Mouse (Mus musculus): ENCODE data around the gene Upk1b.
"Not testable (repeated sequence)": the region's sequence is repeated elsewhere in the genome, so short reads cannot be mapped to it uniquely, and the experiment has no call there.

The Upk1b gene

DNA sequence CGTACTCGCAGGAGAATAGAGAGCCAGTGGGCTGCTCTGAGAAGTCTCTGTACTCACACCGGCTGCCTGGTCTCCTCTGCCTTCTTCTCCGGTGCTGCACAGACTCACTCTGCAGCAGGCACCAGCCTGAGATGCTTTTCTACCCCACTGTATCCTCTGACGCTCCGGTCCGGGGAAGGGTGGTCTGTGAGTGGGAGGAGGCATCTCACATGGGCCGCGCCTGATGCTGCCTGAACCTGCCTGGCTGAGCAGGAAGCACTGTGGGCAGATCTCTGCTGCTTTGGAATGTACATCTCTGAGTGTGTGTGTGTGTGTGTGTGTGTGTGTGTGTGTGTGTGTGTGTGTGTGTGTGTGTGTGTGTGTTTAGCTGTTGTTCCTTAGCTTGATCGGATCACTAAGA is at the start of gene Upk1b:
Upk1b (minus strand) TSS at position 238 of the 400 bp plus-strand sequence.
- DNase-seq (ENCODE audit: low read depth), result no peak

DNA sequence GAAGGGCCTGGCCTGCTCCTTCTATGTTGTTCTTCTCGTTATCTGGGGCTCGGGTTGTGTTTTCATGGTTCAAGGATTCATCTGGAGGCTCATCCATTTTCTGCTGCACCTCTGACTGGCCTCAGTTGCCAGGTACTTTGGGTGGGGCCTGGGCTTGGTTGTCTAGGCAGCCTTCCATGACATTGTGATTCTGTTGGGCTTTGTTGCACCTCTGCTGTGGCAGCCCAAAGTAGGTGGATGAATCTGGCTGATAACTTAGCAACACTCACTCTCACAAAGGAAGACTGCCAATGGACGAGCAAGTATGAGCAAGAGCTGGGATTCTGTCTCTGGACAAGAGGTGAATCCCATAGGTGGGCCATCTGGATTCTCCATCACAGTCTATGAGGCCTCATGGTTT is 28.5 kb upstream of the Upk1b start, which contains the start of gene 4930435E12Rik:
4930435E12Rik (minus strand) TSS at position 101 of the 400 bp plus-strand sequence.
- no peak for DNase-seq (ENCODE audit: low read depth)

DNA sequence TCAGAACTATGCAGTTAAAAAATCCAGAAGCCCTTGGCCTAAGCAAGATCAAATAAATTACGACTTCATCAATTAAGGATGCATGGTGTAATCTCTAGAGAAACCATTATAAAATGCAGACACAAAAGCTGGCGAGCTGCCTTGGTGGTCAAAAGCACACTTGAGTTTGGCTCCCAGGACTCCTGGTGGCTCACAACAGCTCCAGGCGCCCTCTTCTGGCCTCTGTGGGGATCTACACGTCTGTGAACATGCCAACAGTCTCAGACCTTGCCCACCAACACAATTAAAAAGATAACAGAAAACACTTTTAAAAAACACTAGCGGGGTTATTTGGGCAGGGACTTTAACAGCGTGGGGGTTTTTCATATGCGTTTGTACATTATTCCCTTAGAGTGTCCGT is 12.4 kb upstream of the Upk1b start:
- peak; percentile 29 for DNase-seq (ENCODE audit: low read depth)

DNA sequence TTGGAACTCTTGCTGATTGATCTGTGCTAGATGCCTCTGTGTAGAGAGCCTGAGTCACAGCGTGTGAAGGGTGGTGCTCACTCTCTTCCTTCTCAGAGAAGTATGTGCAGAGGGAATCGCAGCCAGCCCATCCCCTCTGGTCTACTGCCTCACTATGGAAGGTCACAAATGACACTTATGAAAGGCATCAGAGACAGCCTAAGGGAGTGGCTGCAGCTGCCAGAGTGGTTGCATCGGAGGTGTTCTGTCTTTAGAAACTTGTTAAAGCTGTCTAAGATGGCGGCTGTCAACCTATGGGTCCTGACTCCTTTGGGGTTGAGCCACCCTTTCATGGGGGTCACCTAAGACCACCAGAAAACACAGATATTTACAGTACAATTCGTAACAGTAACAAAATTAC is 10.1 kb upstream of the Upk1b start:
- DNase-seq (ENCODE audit: low read depth), result no peak

DNA sequence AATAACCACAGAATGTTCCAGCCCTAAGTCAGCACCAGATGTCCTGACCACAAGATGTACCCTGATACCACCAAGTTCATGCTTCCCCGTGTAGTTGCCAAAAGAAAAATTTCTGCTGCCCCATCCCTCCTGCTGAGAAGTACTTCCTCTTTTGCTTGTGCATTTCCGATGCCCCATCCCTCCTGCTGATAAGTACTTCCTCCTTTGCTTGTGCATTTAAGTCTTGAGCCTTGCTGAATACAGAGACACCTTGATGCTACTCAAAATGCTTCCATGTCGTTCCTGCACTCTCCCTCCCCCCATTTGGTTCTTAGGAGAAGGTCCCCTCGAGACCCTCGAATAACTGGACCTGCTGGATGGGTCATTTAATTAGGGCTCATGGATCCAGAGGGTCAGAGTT is 7.7 kb upstream of the Upk1b start:
- not testable (repeated sequence) for DNase-seq (ENCODE audit: low read depth)

DNA sequence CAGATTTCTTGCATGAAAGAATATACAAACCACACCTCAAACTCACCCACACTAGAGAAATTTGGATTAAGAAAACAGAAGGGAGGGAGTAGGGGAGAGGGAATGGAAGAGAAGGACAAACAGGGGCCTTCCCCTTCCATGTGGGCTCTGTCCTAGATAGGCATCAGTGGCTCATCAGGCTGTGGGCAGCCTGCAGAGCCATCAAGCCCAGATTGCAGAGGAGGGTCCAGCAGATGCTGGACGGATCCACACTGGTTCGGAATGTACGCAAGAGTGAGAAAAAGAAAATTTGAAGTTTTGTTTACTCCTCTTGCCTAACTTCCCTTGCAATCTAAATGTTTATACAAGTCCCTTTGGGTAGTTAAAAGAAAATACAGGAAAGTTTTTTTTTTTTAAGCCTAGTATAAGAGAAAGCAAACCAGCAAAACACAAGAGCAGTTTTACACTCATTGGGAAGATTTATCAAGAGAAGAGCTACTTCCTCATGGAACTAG is 1.1 kb downstream of the Upk1b start:
- no peak for DNase-seq (ENCODE audit: low read depth)

DNA sequence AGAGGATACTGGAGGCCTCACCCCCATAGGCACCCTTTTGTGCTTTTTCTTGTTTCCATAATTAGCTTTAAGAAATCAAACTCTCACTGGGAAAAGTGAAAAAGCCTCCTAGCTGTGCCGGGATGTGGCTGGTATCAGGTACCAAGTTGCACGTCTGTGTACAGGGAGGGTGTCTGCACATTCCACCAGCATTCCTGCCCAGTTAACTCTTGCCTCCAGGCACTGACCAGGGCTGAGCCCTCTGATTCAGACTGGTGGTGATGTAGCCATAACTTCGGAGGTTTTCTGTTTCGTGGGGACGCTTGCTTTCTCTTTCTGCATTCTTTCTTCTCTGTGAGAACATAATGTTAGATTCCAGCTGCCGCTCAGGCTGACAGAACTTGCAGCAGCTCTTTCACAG is 7.0 kb downstream of the Upk1b start:
- no peak for DNase-seq (ENCODE audit: low read depth)

DNA sequence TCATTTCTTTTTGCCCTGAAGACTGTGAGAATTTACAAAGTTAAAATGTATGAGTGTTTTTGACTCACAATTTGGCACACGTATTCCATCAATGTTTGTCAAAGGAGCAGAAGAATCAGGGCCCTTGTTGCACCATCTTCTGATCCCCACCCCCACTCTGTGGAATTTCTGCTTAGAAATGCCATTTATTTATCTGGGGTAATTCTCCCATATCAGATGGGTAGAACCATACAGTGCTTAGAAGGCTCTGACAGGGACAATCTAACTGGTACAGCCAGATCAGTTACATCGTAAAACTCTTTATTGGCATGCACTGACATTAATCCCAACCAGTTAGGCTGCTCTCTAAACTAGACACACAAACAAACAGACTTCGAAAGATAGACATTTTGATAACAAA is 10.2 kb downstream of the Upk1b start:
- no peak for DNase-seq (ENCODE audit: low read depth)

DNA sequence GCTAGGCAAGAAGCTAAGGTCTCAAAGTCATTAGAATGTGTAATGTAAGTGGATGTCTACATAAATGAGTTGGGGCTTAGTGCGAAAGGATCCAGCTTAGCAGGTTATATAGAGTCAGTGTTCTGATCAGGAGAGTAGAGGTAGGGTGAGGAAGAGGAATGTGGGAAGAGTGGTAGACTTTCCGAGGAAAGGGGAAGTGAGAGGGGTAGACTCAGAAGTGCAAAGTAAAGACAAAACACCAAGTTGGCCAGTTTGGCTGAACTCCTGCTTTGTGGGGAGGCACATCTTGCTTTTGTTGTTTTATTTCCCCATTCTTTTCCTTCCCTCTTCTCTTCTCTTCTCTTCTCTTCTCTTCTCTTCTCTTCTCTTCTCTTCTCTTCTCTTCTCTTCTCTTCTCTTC is 11.1 kb downstream of the Upk1b start:
- DNase-seq (ENCODE audit: low read depth), result no peak

DNA sequence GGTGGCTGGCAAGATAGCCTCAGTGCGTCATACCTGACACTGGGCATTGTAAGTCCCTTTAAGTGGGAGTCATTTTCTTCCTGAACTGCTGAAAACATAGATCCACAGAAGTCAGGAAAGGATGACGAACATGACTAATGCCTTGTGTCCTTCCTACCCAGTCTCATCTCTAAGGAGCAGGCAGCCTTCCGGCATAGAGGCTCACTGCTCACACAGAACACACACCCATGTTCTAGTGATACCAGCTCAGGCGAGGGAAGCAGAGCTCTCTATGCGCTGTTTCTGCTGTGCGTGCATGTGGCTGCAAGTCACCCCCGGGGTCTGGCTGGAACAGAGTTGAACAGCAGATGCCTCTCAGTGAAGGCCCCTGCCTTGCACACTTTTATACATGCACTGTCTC is 14.8 kb downstream of the Upk1b start:
- no peak for DNase-seq (ENCODE audit: low read depth)

DNA sequence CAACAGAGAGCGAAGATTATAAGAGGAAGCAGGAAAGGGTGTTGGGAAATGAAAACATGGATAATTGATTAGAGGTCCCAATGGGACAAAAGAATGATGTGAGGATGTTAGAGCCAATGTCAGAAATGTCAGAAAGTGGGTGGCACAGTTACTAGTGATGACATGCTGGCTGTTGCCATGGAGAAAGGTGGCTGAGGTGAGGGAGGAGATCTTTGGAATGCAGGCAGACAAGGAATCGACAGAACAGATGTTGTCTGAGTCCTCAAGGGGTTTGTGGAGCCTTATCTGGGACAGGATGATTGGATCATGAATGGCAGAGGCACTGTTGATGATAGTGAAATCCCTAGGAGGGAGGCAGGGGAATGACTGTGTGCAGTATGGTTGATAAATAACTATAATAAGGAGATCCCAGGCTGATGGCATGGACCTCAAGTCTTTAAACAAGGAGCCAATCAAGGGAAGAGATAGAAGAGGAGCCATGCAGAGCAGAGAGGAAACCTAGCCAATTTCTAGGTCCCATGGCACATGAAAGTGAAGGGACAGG is 17.5 kb downstream of the Upk1b start:
- no peak for DNase-seq (ENCODE audit: low read depth)

DNA sequence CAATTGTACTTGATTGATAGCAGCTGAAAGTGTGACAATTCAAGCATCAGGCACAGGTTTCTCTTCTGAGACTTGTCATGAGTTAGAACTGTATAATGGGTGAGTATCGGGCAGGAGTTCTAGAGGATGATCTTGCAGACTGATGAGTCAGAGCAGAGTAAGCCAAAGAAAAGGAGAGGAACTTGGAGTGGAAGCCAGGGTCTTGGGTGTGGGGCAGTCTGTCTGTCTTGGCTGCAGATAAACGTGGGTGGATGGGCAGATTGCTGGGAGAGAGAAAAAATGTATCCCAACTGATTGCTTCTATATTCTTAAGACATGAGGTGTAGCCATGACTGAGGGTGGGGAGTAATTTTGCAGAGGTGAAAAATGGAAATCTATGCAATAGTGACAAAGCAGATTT is 18.2 kb downstream of the Upk1b start:
- DNase-seq (ENCODE audit: low read depth), result no peak

DNA sequence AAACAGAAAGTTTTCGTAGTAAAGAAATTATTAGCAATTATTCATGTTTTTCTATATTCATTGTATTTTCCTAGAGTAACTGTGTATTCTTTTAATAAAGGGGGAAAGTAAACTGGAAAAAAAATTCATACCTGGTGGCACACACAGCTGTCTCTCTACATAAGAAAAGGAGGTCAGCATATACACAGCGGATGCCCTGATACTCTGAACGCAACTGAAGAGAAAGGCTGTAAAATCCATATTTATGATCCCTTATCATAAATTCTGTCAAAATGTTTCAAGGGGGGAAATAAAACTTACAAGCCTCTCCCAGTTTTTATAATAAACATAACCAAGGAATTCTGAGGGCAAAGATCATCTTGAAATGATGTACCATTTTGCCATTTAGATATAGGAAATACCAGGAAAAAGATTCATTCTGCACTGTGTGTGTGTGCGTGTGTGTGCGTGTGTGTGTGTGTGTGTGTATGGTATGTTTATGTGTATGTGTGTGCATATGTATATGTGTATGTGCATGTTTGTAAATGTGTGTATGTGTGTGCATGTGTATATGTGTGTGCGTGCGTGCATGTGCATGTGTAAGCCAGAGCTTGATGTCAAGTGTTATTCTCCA is 19.1 kb downstream of the Upk1b start:
- no peak for DNase-seq (ENCODE audit: low read depth)

DNA sequence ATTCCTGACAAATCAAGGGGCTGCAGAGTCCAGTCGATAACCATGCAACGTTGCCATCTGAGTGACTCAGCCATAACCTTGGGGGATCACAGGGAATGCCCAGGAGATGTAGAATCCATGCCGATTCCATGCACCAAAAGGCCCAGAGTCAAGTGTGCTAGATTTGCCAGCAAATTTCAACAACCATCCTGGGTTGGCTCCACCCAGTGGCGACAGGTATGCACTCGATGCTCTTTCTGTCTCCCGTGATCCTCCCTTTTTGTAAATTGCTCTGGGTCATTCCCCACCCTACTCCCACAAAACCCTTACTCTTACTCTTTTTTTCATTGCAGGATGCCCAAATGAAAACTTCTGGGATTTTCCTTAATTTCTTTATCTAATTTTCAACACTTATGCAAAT is 23.8 kb downstream of the Upk1b start:
- DNase-seq (ENCODE audit: low read depth), result no peak

DNA sequence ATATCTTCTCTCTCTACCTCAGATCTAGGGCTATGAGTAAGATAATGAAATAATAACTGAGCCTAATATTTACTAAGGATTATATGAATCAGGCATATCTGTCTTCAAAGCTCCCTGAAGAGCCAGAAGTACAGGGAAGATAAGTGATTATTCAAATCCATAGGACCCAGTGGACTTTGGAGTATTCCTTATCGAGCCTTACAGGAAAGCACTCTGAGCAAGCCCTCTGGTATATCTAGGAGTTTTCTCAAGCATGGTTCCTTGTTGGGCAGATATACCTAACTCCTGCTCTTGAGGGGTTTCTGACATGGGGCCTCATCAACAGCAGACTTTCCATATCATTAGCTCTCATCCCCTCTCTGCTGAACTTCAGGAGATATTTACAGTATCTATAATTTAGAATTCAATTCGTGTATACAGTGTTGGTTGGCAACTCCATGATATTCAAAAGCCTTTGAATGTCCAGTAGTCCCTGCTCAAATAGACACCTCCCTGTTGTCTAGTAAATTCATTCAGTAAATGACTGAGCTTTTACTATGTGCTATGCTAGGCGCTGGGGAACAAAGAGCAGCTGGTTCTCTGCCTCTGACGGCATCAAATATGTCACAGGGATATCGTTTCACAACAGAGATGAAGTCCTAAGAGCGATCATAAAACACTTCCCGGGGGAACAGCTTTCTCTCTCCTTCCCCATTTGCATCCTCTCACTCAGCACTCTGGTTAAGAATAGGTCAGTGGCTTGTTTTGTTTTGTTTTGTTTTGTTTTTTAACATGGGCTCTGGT is 25.0 kb downstream of the Upk1b start:
- DNase-seq (ENCODE audit: low read depth), result no peak

DNA sequence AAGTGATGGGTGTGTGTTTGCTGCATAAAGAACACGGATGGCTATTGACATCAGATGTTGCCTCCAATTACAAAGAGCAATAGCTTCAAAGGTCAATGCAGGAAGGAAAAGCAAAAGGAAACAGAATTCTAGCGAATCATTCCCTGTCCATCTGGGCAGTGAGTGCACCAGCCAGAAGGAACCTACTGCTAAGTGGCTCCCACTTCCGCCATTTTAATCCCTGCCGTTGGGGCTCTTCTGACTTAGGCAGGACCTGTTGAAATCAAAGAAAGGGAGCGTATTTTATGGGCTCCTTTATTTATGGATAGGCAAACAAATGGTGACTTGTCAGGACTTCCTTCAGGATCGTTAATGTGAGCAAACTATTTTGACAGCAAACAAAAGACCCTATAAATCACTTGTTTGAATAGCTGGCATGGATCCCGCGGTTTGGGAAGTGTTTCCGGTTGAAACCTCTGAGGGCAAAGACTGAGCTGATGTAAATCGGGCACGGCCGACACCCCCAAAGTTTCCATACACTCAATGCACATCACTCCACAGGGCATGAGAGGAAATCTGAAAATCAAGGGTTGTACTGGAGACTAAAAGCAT is 27.1 kb downstream of the Upk1b start:
- DNase-seq (ENCODE audit: low read depth), result no peak

DNA sequence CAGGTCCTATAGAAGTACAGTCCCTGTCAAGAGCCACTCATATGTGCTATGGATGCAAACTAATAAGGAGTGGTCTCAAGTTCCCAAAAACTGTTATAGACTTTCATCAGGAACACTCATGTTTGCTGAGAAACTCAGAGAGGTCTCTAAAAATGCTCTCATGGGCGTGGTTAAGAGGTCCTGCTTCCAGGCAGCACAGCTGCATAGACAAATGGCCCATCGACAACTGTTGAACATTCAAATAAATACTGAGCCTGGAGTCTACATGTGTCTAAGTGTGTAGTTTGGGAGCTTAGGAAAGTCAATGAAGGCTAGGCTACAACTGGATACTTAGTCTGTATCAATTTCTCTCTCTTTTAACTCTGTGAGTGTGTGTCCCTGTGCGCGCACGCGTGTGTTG is 29.0 kb downstream of the Upk1b start:
- no peak for DNase-seq (ENCODE audit: low read depth)

DNA sequence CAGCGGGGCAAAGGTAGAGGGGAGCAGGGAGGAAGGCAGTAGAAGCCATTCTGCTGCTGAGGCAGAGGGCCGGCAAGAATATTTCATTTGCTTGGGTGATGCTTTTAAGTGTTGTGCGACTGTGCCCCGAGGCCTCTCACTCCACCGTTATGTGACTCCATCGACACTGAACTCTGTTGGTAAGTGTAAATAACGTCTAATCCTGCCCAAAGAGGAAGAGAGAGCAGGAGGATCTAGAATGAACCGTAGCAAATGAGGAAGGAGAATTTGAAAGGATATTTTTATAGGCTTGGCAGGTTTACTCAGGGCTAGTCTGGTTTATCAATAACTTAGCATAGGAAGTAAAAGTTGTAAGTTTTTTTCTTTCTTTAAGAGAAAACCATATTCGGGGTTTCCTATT is 30.6 kb downstream of the Upk1b start:
- no peak for DNase-seq (ENCODE audit: low read depth)

DNA sequence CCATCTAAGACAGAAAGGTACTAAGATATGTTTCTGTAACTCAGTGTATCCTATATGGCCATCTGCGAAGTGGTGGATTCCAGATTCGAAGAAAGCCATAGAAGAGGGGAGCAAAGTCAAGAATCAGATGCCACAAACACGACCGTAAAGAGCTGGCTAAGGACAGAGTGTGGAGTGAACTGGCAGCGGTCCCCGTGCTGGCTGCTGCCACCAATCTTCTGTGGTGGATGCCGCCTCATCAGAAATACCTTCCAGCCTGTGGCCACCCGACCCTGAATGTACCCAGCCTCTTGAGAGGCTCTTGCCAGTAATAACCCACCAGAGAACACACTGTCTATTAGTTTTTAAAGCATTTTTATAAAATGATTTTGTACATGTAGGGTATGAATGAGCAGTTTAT is 31.7 kb downstream of the Upk1b start:
- no peak for DNase-seq (ENCODE audit: low read depth)

DNA sequence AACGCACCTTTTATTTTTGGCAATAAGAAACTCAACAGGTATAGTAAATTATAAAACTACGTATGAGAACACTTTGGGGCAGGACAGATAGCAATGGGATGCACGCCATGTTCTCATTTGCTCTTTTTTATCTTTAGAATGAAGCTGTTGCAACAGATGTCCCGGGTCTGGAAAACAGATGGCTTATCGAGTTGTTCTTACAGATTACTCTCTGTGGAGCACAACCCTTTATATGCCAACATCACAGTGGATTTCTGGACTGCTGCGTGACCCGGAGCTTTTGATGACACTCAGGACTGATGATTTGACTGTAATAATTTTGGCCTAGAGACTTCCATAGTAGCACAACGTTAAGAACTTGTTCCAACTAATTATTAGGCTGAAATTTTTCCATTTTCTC is 32.4 kb downstream of the Upk1b start:
- DNase-seq (ENCODE audit: low read depth), result no peak

DNA sequence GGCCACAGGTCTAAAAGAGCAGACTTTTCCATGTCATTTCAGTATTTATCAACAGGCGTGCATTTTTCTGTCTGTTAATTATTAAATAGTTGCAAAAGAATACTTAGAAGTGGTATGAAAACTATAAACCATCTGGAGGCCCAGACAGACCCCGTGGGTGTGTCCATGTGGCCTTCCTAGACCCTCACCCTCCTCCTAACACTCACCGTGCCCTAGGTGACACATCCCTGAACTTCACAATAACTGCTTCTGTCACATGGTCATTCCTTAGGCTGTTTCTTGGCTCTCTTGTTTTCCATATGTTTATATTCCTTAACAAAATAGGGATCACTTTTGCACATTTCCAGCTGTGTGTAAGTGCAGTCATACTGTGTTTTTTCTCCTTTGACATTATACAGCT is 33.5 kb downstream of the Upk1b start:
- DNase-seq (ENCODE audit: low read depth), result no peak

DNA sequence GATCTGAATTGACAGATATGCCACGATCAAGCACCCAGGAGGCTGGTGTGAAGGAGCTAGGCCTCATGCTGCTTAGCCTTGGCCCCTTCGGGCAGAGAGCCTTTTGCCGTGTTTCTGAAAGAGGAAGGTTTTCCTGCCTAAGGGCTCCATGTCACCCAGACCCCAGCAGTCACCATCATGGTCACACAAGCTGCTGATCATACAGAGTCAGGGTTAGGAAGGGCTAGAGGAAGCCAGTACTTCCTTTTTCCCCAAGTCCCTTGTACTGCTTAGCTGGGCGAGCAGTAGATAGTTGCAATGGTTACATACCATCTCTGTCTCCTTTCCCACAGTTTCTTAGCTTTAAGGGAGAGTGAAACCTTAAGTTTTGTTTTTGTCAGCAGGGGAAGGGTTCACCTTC is 36.6 kb downstream of the Upk1b start:
- DNase-seq (ENCODE audit: low read depth), result no peak

DNA sequence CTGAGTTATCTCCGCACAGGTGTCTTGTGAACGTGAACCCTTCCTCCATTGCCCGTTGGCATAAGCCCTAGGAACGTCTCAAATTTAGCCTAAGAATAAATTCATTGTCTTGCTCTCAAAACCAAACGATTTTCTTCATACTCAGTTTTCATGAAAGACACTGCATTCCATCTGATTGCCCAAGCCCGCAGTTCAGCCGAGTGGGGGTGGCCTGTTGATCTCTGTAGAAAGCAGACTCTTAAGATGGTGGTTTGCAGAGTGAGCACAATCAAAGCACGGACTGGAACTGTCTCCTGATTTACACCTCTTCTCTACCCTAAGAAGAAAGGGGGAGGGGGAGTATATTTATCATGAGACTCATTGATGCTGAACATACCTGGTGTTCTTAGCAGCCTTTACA is 37.7 kb downstream of the Upk1b start:
- DNase-seq (ENCODE audit: low read depth), result no peak
